Mouse (Mus musculus) adrenal gland, postnatal 25 days (tissue): ENCODE measurements around the gene Gmcl1. TPM values are rescaled to one million over a fixed set of nuclear protein-coding genes. Genes with fewer than 3 reads are reported as not detected.

ENCODE experiments used
- DNase-seq: peaks from one replicate; pipeline ENCODE4 v3.0.0; 2021; ENCODE audit warnings: mixed read lengths
- long read RNA-seq: library from polyadenylated mRNA; stranded (forward); transcript quantifications from one replicate; pipeline ENCODE4 v2.0.0, GENCODE M21; 2021
- total RNA-seq: library from RNA; stranded (reverse); gene quantifications from 2 replicates; pipeline ENCODE4 v1.2.3, GENCODE M21; 2021

Gene Gmcl1
- 21.0 and 29.9 TPM in 2 replicates for total RNA-seq
- long read RNA-seq, transcript Gmcl1-201 (14 exons, 2,949 nt) = major isoform, 48 of 63 reads
- long read RNA-seq, partial matches to known transcripts = 5 of 63 reads
- long read RNA-seq, other reads (novel, unspliced or antisense) = 10 of 63 reads

GRCm38 (mm10) chr6:86733183-86733876 lies at the start of gene Gmcl1:
TSS of gene Gmcl1 (minus strand) at chr6:86733383.
- DNase-seq = peak; percentile 97

GRCm38 (mm10) chr6:86782342-86782741 lies 49.2 kb upstream of the Gmcl1 start:
- DNase-seq = no peak

DNA sequence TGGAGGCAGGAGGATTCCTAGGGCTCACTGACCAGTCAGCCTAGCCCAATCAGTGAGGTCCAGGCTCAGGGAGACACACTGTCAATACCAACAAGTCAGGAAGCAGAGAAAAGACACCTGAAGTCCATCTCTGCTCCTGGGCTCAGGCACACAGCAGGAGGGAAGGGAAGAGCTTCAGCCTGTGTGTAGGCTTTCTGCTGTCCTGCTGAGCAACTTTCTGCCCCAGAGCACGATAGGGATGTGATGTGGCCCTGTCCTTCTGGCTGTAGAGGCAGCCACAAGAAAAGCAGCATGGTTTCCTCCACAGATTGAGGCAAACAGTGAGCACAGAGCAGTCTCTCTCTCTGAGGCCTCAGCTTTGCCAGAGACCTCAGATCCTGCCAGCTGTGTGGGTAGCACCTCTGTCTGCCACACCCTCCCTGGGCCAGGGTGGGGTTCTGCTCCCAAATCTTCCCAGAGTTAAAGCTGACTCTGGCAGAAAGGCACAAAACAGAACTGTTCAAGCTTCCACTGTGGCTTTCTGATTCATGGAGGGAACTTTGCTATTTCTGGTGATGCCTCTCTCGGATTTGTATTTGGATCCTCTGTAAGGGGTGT lies 48.3 kb upstream of the Gmcl1 start:
- DNase-seq = no peak

- no peak for DNase-seq
Observed at GRCm38 (mm10) chr6:86778910-86779594, 45.9 kb upstream of the Gmcl1 start.

DNA sequence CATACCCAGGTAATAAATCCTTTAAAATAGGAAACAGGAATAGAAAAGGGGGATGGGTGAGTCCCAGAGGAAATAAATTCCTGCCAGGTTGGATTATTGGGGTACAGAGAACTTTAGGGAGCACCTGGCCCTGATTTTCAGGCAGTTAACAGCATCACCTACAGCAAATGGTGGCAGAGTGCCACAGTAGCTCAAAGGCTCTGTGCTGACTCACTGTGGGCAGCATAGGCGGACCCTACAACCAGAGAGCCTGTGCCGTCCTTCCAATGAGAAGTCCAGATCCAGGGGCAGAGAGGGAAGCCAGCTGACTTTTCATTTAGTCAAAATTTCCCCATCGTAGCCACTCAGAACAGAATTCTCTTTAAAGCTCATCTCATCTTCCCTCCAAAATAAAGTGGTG lies 44.0 kb upstream of the Gmcl1 start:
- DNase-seq = peak; percentile 20

DNA sequence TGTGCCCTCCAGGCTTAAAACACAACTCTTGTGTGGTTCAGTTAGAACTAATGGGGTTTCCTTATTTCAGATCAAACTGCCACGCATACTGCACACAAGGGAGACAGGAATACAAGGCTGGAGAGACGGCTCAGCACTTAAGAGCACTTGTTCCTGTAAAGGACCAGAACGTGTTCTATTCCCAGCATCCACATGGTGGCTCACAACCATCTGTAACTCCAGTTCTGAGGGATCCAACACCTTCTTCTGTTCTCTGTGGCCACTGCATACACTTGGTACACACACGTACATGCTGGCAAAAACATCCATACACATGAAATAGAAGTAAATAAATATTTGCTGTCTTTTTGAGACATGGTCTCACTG lies 43.5 kb upstream of the Gmcl1 start:
- DNase-seq = no peak

DNA sequence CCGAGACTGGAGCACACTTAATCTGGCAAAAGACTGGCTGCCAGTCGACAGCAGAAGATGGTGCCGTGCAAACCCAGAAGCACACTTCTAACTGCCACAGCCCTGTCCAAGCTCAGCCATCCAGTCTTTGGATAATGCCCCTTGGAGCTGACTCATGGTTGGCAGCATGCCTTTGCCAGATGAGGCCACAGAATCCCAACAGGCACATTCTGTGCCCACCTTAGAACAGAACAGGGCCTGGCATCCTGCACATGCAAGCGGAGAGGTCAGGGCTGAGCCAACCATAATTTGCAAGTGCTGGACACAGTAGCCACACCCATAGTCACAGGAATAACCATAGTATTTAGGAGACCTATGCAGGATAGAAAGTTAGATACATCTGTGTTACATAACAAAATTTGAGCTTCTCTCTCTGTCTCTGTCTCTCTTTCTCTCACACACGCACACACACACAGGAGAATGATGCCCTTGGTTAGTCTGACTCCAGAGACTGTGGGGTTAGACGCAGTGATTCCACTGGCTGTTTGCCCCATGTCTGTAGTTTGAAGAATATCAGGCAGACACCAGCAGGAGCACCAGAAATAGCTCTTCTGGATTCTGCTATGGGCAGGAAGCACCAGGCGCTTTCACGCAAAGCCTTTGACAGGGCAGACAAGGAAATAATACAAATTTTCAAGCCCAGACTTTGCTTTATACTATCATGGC lies 43.0 kb upstream of the Gmcl1 start:
- peak; percentile 76 for DNase-seq

DNA sequence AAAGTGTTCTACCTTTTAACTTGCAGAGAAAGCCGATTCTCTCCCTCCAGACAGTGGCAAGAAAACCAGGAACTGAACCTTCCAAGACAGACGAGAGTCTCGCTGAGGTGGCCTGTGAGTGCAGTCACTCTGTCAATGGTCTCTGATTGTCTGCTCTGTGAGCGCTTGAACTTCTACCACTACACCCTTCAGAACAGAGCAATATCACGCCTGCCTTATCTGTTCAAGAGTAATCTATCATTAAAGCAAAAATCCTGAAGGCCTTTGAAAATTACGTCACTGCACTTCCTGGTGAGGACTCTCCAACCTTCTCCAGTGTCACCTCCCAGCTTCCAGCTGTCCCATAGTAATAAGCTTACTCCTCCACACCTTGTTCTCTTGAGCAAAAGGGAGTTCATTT lies 41.8 kb upstream of the Gmcl1 start:
- no peak for DNase-seq

DNA sequence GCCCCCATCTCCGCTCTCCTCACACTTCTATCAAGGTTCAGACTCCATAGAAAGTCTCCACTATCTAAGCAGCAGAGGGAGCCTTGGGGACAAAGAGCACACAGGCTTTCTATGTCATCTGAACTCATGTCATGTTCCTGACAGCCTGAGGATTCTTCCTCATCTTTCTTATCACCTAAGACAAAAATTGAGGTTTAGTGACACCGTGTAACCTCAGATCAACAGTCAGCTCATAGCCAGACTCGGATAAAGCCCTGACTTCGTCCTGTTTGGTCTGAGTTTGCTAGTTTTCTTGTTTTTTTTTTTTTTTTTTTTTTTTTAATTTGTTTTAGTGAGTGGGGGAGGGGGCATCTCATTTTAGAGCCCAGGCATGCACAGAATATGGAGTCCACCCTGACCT lies 40.6 kb upstream of the Gmcl1 start:
- DNase-seq = no peak

DNA sequence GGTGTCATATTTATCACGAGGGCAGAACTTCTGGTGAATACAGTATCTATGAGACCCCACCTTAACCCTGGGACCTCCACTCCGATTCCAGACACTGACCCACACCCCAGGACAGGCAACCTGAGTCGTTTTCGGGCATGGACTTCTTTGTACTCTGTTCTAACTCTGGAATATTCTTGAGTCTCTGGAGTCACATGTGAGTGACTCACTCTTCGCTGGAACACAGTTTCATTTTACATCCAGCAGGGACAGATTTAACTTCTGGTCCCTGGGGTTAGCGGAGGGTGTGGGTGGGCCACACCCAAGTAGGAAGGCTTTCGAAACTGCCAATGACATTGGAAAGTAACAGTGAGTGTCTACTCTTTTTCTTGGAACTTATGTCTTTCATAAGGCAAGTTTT lies 39.4 kb upstream of the Gmcl1 start:
- DNase-seq = no peak

DNA sequence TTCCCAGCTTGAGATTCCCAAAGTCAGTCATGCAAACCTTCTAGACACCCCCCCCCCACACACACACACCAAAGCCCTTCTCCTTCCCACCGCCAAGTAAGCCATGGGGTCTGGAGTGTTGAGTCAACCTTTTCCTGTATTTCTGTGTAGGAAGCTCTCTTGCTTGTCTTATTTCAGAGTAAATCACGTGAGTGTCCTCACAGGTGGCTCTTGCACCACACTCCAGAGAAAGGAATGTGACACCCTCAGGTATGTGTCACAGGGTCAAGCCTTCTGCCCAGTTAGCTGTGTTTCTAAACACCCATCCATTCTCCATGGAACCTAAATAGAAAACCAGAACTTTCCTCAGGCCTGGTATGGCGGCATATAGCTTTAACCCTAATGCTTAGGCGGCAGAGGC lies 35.8 kb upstream of the Gmcl1 start:
- DNase-seq = no peak

- DNase-seq = no peak
Observed at GRCm38 (mm10) chr6:86768186-86768776, 35.1 kb upstream of the Gmcl1 start.

GRCm38 (mm10) chr6:86767465-86767864 lies 34.3 kb upstream of the Gmcl1 start:
- no peak for DNase-seq

DNA sequence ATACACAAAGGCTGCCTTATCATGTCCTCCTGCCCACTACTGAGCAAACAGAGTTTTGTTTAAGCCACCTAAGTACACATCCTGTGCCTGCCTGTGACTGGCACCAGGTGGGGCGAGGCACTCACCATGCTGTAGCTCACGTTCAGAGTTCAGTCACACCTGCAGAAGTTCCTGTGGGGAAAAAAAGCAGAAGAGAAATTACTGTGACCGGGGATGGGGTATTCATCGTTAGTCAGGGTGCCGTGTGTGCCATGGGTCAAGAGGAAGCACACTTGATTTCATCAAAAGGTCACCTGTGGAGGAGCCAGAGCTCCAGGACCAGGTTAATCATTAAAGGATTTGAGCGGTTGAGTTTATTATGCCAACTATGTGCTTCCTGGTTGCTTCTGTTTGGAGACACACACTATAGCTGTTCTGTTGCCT lies 32.5 kb upstream of the Gmcl1 start:
- DNase-seq = no peak

DNA sequence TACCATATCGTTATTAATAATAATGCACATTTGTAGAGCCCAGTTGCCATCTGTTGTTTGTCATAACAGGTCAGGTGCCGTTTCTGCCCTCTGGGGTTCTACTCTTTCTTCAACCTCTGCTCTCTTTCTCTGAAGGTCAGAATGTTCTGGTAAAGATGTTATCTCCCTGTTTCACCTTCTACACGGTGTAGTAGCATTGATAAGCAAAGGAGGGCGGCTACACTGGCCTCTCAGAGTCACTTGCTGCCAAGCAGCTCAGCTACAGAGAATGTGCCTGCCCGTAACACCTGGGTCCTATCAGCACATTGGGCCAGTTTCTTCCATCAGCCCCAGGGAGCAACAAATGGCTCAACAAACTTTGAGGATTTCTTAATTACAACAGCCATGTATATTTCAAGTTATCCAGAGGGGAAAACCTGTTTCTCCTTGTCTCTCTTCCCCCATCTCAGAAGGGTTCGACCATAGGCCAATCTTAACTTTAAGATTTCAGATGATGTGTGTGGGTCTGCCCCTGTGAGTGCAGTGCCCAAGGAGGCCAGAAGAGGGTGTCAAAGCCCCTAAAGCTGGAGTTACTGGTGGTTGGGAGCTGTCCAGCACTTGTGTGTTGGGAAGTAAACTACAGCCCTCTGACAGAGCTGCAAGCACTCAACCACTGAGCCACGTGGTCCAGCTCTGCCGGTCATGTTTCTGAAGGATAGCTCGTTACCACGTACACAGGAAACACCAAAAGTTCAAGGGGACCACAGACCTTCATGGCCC lies 21.1 kb upstream of the Gmcl1 start:
- no peak for DNase-seq

DNA sequence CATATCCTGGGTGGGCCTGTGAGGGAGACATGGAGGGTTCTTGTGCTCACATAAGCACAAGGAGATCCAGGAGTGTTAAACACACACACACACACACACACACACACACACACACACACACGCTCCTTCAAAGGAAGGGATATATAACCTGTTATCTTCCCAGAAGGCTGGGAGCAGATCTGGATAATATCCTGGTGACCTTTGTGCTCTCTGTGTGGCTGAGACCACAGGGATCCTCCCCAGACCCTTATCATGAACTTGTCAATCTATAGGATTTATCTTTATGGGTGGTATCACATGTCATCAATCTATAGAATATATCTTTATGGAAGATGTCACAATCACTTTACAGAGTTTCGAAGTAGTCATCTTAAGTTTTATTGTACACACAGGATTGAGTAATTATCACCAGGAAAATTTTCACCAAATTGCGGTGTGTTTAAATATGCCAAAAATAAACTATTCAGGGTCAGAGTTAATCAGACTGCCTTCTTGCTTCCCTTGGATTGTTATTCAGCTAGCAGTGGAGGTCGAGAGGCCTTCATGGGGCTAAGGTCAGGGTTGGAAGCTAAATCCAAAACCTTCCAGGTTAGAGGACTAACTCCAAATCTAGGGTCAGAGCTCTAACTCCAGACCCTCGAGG lies 19.8 kb upstream of the Gmcl1 start:
- no peak for DNase-seq

DNA sequence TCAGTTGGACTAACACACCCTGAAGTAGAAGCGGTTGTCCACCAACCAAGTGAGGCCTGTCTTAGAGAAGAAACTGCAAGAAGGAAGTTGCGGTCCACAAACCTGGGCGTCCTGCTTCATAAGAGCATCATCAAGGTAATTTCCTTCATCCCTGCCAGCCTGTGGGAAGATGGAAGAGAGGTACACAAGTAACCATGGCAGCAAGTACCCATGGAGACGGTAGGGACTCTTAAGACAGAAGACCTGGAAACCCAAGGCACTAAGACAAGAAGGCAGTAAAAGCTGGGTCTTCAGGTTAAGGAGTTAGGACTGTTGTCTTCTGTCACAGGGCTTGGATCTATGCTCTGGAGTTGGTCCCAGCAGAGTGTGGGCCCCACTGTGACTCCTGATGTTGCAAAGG lies 17.8 kb upstream of the Gmcl1 start:
- DNase-seq = no peak

- no peak for DNase-seq
Observed at GRCm38 (mm10) chr6:86749817-86750216, 16.6 kb upstream of the Gmcl1 start.

DNA sequence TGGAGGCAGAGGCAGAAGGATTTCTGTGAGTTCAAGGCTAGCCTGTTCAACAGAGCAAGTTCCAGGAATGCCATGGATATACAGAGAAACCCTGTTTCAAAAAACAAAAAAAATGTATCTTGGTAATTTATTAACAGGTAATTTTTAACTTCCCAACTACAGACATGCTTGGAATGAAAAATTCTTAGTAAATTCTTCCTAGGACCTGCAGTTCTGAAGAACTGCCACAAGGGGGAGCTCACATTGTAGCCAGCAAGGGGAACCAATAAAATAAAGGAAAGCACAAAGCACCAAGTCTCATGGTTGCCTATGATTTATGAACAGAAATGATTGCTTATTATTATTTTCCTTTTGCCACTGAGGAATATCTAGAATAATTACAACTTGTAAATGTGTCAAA lies 14.0 kb upstream of the Gmcl1 start:
- DNase-seq = peak; percentile 38

GRCm38 (mm10) chr6:86740652-86741051 lies 7.5 kb upstream of the Gmcl1 start:
- no peak for DNase-seq

DNA sequence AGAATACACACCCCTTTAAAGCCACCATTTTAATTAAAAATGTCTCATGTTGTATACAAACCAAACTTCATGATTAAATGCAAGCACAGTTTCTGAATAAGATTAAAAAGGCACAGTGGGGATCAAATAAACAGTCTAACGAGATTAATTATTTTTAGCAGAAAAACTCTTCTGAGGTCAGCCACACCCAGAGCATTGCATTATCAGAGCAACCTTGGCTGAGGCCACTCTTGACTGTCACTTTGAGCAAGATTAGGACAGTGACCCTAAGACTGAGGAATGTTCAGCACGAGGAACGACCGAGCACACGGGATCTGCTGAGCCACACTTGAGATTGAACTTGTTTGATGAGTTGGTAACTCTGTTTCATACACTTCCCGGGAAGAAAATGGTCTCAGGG lies 3.6 kb upstream of the Gmcl1 start:
- peak; percentile 5 for DNase-seq
